Mouse (Mus musculus): ENCODE results near the gene Zic1. TPM values are rescaled to one million over a fixed set of nuclear protein-coding genes. Genes with fewer than 3 reads are reported as not detected.

The Zic1 gene
- polyA plus RNA-seq, 1 experiment from 2014 or later: 17.9 TPM

DNA sequence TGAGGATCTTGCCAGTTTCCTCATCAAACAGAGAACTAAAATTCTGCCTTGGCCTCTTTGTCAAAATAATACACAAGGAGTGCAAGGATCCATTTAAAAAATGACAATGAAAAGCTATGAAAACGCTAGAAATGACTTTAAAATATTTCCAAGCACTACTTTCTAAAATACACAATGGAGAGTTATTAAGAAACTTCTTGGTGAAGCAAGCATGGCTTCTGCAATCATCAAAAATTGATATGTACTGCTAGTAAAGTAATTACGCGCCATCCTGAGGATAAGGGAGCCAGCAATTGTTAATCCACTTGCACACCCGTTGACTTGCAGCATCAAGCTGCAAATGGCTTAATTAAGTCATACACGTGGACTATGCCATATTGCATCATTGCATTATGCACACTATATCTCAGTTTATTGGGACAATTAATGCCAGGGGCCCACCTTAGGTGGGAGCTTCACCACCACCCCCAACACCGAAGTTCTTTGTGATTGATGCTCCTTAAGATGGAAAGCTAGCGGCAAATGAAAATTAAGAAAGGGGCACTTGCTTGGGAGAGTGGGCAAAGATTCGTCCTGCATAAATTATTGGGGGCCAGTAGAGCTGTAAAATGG, 35.0 kb upstream of the Zic1 start:
- no peaks in the 10 kb centered on the region for H3K36me3 ChIP-seq (ENCODE audit: control insufficient read depth, insufficient read depth, low read length)
- H3K27me3 ChIP-seq (ENCODE audit: control insufficient read depth, insufficient read depth, low read length): peaks cover 94% of the 10 kb centered on the region
- H3K9me3 ChIP-seq (ENCODE audit: control insufficient read depth, low read length): no peaks in the 10 kb centered on the region
- H3K27ac ChIP-seq (ENCODE audit: low read depth, low read length): no peak overlapping the region
- DNase-seq (ENCODE audit: low spot score) (no peak), ATAC-seq (ENCODE audit: insufficient read depth, low FRiP score, low TSS enrichment) (no peak)
- H3K9ac ChIP-seq (ENCODE audit: low read length): no peak overlapping the region
- peaks cover 2% of the 10 kb centered on the region; the same call in 1 of the 2 replicates for H3K4me1 ChIP-seq (ENCODE audit: control insufficient read depth, insufficient read depth, low read length)
- 8% methylated on average over 8 of the region's 8 CpGs for WGBS
- H3K4me2 ChIP-seq (ENCODE audit: low read depth): no peak overlapping the region
- H3K4me3 ChIP-seq (ENCODE audit: low read depth, low read length): no peak overlapping the region

DNA sequence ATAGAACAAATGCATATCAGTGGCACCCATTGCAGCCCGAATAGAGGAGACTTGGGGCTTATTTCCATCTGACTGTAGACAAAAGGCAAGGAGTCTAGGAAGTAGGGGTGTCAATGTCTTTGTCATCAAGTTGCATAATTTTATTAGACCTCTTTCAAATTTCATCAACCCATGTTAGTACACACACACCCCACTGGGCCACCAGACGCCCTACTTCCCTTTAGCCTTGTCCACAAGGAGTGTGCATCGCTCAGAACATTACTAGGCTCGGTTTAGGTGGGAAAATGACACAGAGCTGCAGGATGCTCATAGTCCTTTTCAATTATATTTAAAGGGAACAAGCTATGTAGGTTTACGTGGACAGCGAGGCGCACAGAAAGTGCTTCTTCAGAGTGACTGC, 34.4 kb upstream of the Zic1 start:
- H3K27ac ChIP-seq (ENCODE audit: low read depth, low read length): no peak overlapping the region
- no peak overlapping the region for H3K4me3 ChIP-seq (ENCODE audit: low read depth, low read length)
- ATAC-seq (ENCODE audit: insufficient read depth, low FRiP score, low TSS enrichment) (no peak), DNase-seq (ENCODE audit: low spot score) (no peak)
- no peaks in the 10 kb centered on the region for H3K36me3 ChIP-seq (ENCODE audit: control insufficient read depth, insufficient read depth, low read length)
- no peak overlapping the region for H3K9ac ChIP-seq (ENCODE audit: low read length)
- no peak overlapping the region for H3K4me2 ChIP-seq (ENCODE audit: low read depth)
- no peaks in the 10 kb centered on the region for H3K9me3 ChIP-seq (ENCODE audit: control insufficient read depth, low read length)
- H3K27me3 ChIP-seq (ENCODE audit: control insufficient read depth, insufficient read depth, low read length): peaks cover 94% of the 10 kb centered on the region
- 13% methylated on average over 7 of the region's 7 CpGs for WGBS
- peaks cover 2% of the 10 kb centered on the region; the same call in 1 of the 2 replicates for H3K4me1 ChIP-seq (ENCODE audit: control insufficient read depth, insufficient read depth, low read length)

DNA sequence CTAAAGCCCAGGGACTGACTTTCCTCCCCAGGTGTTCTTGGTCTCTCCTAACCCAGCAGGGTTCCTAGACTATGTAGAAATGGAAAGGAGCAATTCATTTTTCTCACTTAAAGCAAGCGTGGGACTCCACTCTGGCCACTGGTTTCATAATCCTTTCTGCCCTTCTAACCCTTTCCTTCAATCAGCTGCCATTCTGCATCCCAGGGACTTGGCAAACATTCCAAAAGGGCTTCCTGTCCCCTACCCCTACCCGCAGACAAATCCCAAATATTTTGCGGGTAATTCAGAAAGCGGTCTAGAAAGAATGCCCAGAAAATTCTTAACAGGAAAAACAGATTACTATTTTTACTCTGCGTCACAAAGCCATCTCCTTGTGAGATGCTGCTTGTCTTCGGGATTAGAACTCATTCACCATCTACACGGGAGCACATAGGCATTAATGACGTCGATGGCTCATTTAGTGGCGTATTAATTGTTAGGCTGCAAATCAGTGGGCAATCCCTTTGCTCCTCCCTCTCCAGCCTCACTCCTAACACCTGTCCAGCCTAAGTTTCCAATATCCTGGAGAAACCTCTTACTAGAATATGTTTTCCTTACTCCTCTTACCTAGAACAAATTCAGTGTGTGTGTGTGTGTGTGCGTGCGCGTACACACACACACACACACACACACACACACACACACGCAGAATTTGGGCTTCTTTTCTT, 29.6 kb upstream of the Zic1 start:
- DNase-seq (ENCODE audit: low spot score): no peak
- no peak overlapping the region for H3K27ac ChIP-seq (ENCODE audit: low read depth, low read length)
- ATAC-seq (ENCODE audit: insufficient read depth, low FRiP score, low TSS enrichment): no peak

DNA sequence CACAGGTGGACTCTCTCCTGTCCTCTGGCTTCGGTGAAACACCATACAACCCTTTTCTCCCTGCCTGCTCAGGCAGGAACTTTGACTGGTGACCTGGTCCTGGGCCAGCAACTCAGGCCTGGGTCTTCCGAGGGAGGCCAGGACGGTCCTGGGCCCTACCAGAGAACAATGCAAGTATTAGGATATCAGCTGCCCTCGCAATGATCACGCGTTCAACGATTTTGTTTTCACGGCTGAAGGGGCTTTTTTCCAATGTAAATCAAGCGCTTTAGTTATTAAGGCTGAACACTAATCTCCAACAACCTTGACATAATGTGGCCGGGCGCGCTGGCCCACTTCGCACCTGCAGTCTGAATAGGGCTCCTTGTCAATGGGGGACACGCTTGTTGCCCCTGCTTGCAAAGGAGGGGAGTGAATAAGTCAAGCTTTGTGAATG, 28.6 kb upstream of the Zic1 start:
- Histone ChIP-seq H3K4me1 (ENCODE audit: control insufficient read depth, insufficient read depth, low read length) (0 out of 2 replicates have a peak, but pooled peaks cover 9% of the 10 kb centered on the region), H3K36me3 (ENCODE audit: control insufficient read depth, insufficient read depth, low read length) (no peaks in the 10 kb centered on the region), H3K9me3 (ENCODE audit: control insufficient read depth, low read length) (no peaks in the 10 kb centered on the region), H3K27ac (ENCODE audit: low read depth, low read length) (0 out of 2 replicates have a peak overlapping the region, but pooled peaks have one; percentile 27), H3K9ac (ENCODE audit: low read length) (no peak overlapping the region), H3K4me3 (ENCODE audit: low read depth, low read length) (no peak overlapping the region), H3K27me3 (ENCODE audit: control insufficient read depth, insufficient read depth, low read length) (peaks cover 85% of the 10 kb centered on the region), H3K4me2 (ENCODE audit: low read depth) (no peak overlapping the region; the same call in 1 of the 2 replicates)
- 3% methylated on average over 14 of the region's 14 CpGs for WGBS
- DNase-seq (ENCODE audit: low spot score): peak; percentile 52
- peak; percentile 56; the same call in 1 of the 2 replicates for ATAC-seq (ENCODE audit: insufficient read depth, low FRiP score, low TSS enrichment)

More for the DNA sequence above, 29.6 kb upstream of the Zic1 start:
- Histone ChIP-seq H3K4me3 (ENCODE audit: low read depth, low read length) (no peak overlapping the region), H3K27me3 (ENCODE audit: control insufficient read depth, insufficient read depth, low read length) (peaks cover 85% of the 10 kb centered on the region), H3K4me1 (ENCODE audit: control insufficient read depth, insufficient read depth, low read length) (0 out of 2 replicates have a peak, but pooled peaks cover 9% of the 10 kb centered on the region), H3K9ac (ENCODE audit: low read length) (no peak overlapping the region), H3K4me2 (ENCODE audit: low read depth) (no peak overlapping the region), H3K36me3 (ENCODE audit: control insufficient read depth, insufficient read depth, low read length) (no peaks in the 10 kb centered on the region), H3K9me3 (ENCODE audit: control insufficient read depth, low read length) (no peaks in the 10 kb centered on the region)
- WGBS: 8% methylated on average over 14 of the region's 14 CpGs

DNA sequence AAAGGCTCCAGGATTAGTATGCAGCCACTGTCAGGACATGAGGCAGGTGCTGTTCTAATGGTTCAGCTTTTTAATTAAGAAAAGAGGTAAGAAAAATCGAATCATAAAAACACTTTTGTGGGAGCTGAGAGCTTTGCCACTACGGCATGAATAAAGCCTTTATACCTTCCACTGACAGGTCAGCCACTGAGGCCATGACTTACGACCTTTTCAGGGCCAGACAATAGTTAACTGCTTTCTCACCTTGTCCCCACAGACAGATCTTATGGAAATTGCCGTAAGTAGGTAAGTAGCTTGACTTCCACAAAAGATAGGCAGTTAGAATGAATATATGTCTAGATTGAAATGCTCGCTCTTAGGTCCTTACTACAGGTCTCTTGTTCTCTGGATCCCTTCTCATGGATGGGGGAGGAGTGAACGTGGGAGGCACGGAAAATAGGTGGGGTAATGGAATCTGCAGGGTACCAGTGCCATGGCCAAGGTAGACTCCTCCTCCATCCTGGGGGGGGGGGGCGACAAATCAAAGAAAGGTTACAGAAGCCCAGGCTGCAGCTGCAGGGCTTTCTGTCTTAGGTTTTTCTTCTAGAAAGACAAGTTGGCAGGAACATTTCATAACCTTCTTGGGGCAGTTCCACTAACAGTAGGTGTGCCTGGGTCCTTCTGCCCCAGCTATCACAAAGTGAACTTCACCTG, 27.9 kb upstream of the Zic1 start:
- ATAC-seq (ENCODE audit: insufficient read depth, low FRiP score, low TSS enrichment) (peak; percentile 45), DNase-seq (ENCODE audit: low spot score) (no peak)
- H3K4me1 ChIP-seq (ENCODE audit: control insufficient read depth, insufficient read depth, low read length): 0 out of 2 replicates have a peak, but pooled peaks cover 9% of the 10 kb centered on the region
- H3K9me3 ChIP-seq (ENCODE audit: control insufficient read depth, low read length): no peaks in the 10 kb centered on the region
- no peak overlapping the region for H3K9ac ChIP-seq (ENCODE audit: low read length)
- peaks cover 86% of the 10 kb centered on the region for H3K27me3 ChIP-seq (ENCODE audit: control insufficient read depth, insufficient read depth, low read length)
- no peak overlapping the region for H3K27ac ChIP-seq (ENCODE audit: low read depth, low read length)
- 9% methylated on average over 8 of the region's 8 CpGs for WGBS
- no peak overlapping the region for H3K4me3 ChIP-seq (ENCODE audit: low read depth, low read length)
- H3K36me3 ChIP-seq (ENCODE audit: control insufficient read depth, insufficient read depth, low read length): no peaks in the 10 kb centered on the region
- H3K4me2 ChIP-seq (ENCODE audit: low read depth): no peak overlapping the region

DNA sequence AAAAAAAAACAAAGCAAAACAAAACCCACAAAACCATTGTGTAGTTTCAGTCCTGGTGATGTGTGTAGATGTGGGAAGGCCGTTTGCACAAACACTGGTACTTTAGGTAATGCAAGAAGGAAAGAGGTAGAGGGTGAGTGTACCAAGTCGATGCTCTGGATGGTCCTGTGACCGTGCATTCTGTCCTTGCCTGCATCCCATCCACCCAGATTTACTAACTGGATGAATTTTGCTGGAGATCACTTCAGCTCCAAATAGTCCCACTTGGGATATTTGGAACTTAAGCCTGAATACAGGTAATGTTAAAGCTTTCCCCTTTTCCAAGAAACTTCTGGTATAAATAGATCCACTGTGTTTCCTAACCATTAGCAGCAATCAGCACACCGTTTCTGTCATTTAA, 22.6 kb upstream of the Zic1 start:
- no peak overlapping the region for H3K9ac ChIP-seq (ENCODE audit: low read length)
- H3K27me3 ChIP-seq (ENCODE audit: control insufficient read depth, insufficient read depth, low read length): peaks cover 86% of the 10 kb centered on the region
- H3K4me1 ChIP-seq (ENCODE audit: control insufficient read depth, insufficient read depth, low read length): peaks cover 5% of the 10 kb centered on the region; the same call in 1 of the 2 replicates
- peak overlapping the region; percentile 53; the same call in 1 of the 2 replicates for H3K27ac ChIP-seq (ENCODE audit: low read depth, low read length)
- 0 out of 2 replicates have a peak overlapping the region, but pooled peaks have one; percentile 12 for H3K4me2 ChIP-seq (ENCODE audit: low read depth)
- no peaks in the 10 kb centered on the region for H3K36me3 ChIP-seq (ENCODE audit: control insufficient read depth, insufficient read depth, low read length)
- no peak overlapping the region for H3K4me3 ChIP-seq (ENCODE audit: low read depth, low read length)
- no peak for DNase-seq (ENCODE audit: low spot score)
- H3K9me3 ChIP-seq (ENCODE audit: control insufficient read depth, low read length): no peaks in the 10 kb centered on the region
- WGBS: 5% methylated on average over 4 of the region's 4 CpGs
- ATAC-seq (ENCODE audit: insufficient read depth, low FRiP score, low TSS enrichment): no peak

DNA sequence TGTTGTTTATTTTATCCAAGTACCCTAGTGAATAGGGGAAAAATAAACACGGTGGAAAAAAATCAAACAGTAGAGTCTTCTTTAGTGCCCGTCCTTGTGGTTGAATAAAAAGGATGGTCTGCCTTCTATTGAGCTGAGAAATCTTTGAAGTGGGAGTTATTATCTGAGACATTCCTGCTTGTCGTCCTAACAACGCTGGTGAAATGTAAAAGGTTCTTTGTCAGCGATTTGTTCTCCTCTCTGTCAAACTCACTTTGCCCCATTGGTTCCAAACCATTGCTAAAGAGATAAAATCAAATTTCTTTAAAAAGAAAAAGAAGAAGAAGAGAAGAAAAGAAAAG, 22.1 kb upstream of the Zic1 start:
- Histone ChIP-seq H3K27ac (ENCODE audit: low read depth, low read length) (peak overlapping the region; percentile 93), H3K4me3 (ENCODE audit: low read depth, low read length) (no peak overlapping the region), H3K27me3 (ENCODE audit: control insufficient read depth, insufficient read depth, low read length) (peaks cover 86% of the 10 kb centered on the region), H3K4me1 (ENCODE audit: control insufficient read depth, insufficient read depth, low read length) (peaks cover 5% of the 10 kb centered on the region; the same call in 1 of the 2 replicates), H3K36me3 (ENCODE audit: control insufficient read depth, insufficient read depth, low read length) (no peaks in the 10 kb centered on the region), H3K9me3 (ENCODE audit: control insufficient read depth, low read length) (no peaks in the 10 kb centered on the region), H3K4me2 (ENCODE audit: low read depth) (peak overlapping the region; percentile 84; the same call in 1 of the 2 replicates), H3K9ac (ENCODE audit: low read length) (no peak overlapping the region)
- no peak for ATAC-seq (ENCODE audit: insufficient read depth, low FRiP score, low TSS enrichment)
- 1% methylated on average over 5 of the region's 5 CpGs for WGBS
- no peak for DNase-seq (ENCODE audit: low spot score)

DNA sequence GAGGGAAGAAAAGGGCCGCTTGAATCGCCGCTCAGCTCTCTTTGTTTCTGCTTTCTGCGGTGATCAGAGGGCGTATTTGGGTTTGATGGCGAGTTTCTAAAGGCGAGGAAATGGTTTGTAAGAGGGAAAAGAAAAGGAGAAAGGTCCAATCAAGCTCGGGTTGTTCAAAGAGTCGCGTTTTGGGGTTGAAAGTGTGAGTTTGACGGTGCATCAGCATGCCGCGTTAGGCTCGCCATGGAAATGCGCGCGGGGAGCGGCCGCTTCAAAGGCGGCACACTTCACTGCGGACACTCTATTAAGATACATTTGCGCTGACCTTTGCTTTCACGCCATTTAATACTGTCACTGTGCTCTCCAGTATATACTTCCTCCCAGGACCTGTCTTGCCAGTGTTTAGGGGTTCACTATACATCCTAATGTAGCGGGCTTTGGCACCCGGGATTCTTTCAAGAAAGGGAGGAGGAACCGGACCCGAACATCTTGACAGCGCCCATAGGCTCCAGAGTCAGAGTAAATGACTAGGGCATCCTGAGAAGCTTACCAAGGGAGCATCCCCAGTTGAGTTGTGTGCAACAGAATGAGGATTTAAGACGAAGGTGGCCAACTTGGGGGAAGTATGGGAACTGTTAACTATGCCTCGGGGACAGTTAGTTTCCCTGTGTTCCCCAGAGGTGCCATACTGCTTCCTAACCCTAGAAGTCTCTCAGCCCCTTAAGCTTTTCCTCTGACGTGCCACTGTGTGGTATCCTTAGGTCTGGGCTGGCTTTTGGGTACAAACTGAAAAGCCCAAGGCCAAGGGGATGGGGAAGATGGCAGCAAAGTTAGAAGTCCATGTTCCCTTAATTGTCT, 21.5 kb upstream of the Zic1 start:
- Histone ChIP-seq H3K36me3 (ENCODE audit: control insufficient read depth, insufficient read depth, low read length) (no peaks in the 10 kb centered on the region), H3K9me3 (ENCODE audit: control insufficient read depth, low read length) (no peaks in the 10 kb centered on the region), H3K4me1 (ENCODE audit: control insufficient read depth, insufficient read depth, low read length) (peaks cover 5% of the 10 kb centered on the region; the same call in 1 of the 2 replicates), H3K27ac (ENCODE audit: low read depth, low read length) (peak overlapping the region; percentile 93), H3K27me3 (ENCODE audit: control insufficient read depth, insufficient read depth, low read length) (peaks cover 90% of the 10 kb centered on the region), H3K4me3 (ENCODE audit: low read depth, low read length) (peak overlapping the region; percentile 16; the same call in 1 of the 2 replicates), H3K4me2 (ENCODE audit: low read depth) (peak overlapping the region; percentile 84), H3K9ac (ENCODE audit: low read length) (peak overlapping the region; percentile 35)
- DNase-seq (ENCODE audit: low spot score) (peak; percentile 81), ATAC-seq (ENCODE audit: insufficient read depth, low FRiP score, low TSS enrichment) (peak; percentile 37)
- under 1% methylated on average over 31 of the region's 31 CpGs for WGBS
